In the genomic region with DNA sequence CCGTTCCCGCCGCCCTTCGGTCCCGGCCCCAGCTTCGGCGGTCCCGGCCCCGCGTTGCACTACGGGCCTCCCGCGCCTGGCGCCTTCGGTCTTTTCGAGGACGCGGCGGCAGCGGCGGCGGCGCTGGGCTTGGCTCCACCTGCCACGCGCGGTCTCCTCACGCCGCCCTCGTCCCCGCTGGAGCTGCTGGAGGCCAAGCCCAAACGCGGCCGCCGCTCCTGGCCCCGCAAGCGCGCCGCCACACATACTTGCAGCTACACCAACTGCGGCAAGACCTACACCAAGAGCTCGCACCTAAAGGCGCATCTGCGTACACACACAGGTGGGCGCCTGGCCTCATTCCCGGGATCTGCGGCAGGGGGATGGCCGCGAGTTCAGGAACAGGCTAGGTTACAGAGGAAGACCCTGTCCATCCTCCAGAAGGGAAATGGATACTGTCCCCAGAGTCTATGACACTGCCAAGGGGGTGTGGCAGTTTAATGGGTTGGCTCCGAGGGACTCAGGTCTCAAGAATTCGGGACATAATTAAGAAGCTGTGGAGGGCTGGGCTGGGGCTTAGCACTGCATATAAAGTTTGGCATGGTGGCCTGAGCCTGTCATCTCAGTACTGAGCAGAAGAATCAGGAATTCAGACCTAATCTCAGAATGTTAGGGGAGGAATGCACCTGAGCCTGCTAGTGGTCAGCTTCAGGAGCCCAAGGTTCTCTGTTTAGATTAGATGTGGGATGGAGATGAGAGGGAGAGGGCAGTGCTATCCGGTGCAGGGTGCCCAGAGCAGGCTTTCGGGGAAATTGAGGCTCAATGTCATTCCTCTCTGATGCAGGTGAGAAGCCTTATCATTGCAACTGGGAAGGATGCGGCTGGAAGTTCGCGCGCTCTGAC, we compare ENCODE assay signal across 8 mouse cellular contexts. TPM values are rescaled to one million over a fixed set of nuclear protein-coding genes. Genes with fewer than 3 reads are reported as not detected.
DNase-seq lines count a peak whose midpoint lies in the region; ATAC-seq and TF ChIP-seq lines count a peak whose summit lies in the region.

No protein-coding gene starts in this region.

- no peak for TF ChIP-seq CTCF in bone marrow, adult 2 months (IDR thresholded peaks at IDR 0.05; ENCODE audit: control insufficient read depth, insufficient read depth, low read length)

- peak overlapping the region; percentile 97 for H3K27ac ChIP-seq in bone marrow, adult 2 months (ENCODE audit: control insufficient read depth, insufficient read depth, low read depth, low read length, poor library complexity)
- peak overlapping the region; percentile 66; the same call in 1 of the 2 replicates for H3K27ac ChIP-seq in heart, embryonic 11.5 days (ENCODE audit: low read depth, low read length)
- no peak overlapping the region for H3K27ac ChIP-seq in midbrain, embryonic 14.5 days (replicated peaks; ENCODE audit: low read depth, low read length)

- H3K4me3 ChIP-seq in bone marrow, adult 2 months (replicated peaks; ENCODE audit: control insufficient read depth, low read depth, low read length) = peak overlapping the region; percentile 99
- H3K4me3 ChIP-seq in heart, embryonic 11.5 days (ENCODE audit: low read depth, low read length) = peak overlapping the region; percentile 76
- peak overlapping the region; percentile 50 for H3K4me3 ChIP-seq in midbrain, embryonic 14.5 days (replicated peaks; ENCODE audit: low read depth, low read length)

- peaks cover 7% of the 10 kb centered on the region for H3K4me1 ChIP-seq in bone marrow, adult 2 months (ENCODE audit: control insufficient read depth, insufficient read depth, low read length)
- peaks cover 22% of the 10 kb centered on the region; the same call in 1 of the 2 replicates for H3K4me1 ChIP-seq in heart, embryonic 11.5 days (ENCODE audit: control insufficient read depth, insufficient read depth, low read length)
- peaks cover 11% of the 10 kb centered on the region; the same call in 1 of the 2 replicates for H3K4me1 ChIP-seq in midbrain, embryonic 14.5 days (ENCODE audit: control insufficient read depth, insufficient read depth, low read length)

- TF ChIP-seq POLR2A in bone marrow, adult 2 months (IDR thresholded peaks at IDR 0.05; ENCODE audit: borderline replicate concordance, control insufficient read depth, low read depth, low read length) = no peak

- H3K36me3 ChIP-seq in heart, embryonic 11.5 days (ENCODE audit: control insufficient read depth, insufficient read depth, low read length) = no peaks in the 10 kb centered on the region
- no peaks in the 10 kb centered on the region for H3K36me3 ChIP-seq in midbrain, embryonic 14.5 days (ENCODE audit: control insufficient read depth, insufficient read depth, low read length)

- H3K4me2 ChIP-seq in heart, embryonic 11.5 days = peak overlapping the region; percentile 97
- peak overlapping the region; percentile 77 for H3K4me2 ChIP-seq in midbrain, embryonic 14.5 days (ENCODE audit: low read length)

- H3K27me3 ChIP-seq in heart, embryonic 11.5 days (ENCODE audit: control insufficient read depth, insufficient read depth, low read length) = peaks cover 19% of the 10 kb centered on the region
- peaks cover 27% of the 10 kb centered on the region for H3K27me3 ChIP-seq in midbrain, embryonic 14.5 days (ENCODE audit: control insufficient read depth, insufficient read depth, low read length)

- H3K9ac ChIP-seq in heart, embryonic 11.5 days (ENCODE audit: low read depth, low read length) = peak overlapping the region; percentile 83
- peak overlapping the region; percentile 51; the same call in 1 of the 2 replicates for H3K9ac ChIP-seq in midbrain, embryonic 14.5 days (replicated peaks; ENCODE audit: low read length)

- peak; percentile 40 to 51 for DNase-seq in lung, adult 18-20 months
- DNase-seq in lung, postnatal 14 days = no peak
- peak; percentile 35 for DNase-seq in kidney, postnatal 14 days
- peak; percentile 55 for DNase-seq in midbrain, embryonic 14.5 days
- no peak for DNase-seq in ovary, postnatal 10 days (ENCODE audit: low spot score)
- DNase-seq in layer of hippocampus, postnatal 25 days (ENCODE audit: extremely low spot score in 1 of 2, low spot score in 1 of 2) = no peak

- no peak for ATAC-seq in heart, embryonic 11.5 days (replicated peaks; ENCODE audit: insufficient number of reproducible peaks, low FRiP score, low TSS enrichment)
- ATAC-seq in midbrain, embryonic 14.5 days (ENCODE audit: low FRiP score, low TSS enrichment) = no peak

- no peaks in the 10 kb centered on the region for H3K9me3 ChIP-seq in heart, embryonic 11.5 days (replicated peaks; ENCODE audit: control insufficient read depth, low read length)
- H3K9me3 ChIP-seq in midbrain, embryonic 14.5 days (ENCODE audit: control insufficient read depth, low read length) = no peaks in the 10 kb centered on the region

- 16% methylated on average over 55 of the region's 55 CpGs for WGBS in bone marrow, adult 2 months
- WGBS in heart, embryonic 11.5 days (ENCODE audit: insufficient replicate concordance) = 6% methylated on average over 54 of the region's 55 CpGs
- WGBS in midbrain, embryonic 14.5 days = 7% methylated on average over 55 of the region's 55 CpGs

RNA-seq across cellular contexts. Expression of a gene that starts 1.3 kb away (rescaled TPM):
- 123 and 179 TPM in 2 replicates for polyA plus RNA-seq in bone marrow, adult 2 months (2011; ENCODE audit: insufficient read depth, insufficient read length, low replicate concordance, missing spikeins)
- 16.7 and 17.7 TPM in 2 replicates for polyA plus RNA-seq in heart, embryonic 11.5 days (2014; fragmentation: Nextera tagmentation; extraction: Ambion mirVana)
- 3.1 and 5.7 TPM in 2 replicates for polyA plus RNA-seq in midbrain, embryonic 14.5 days (2014; fragmentation: Nextera tagmentation; extraction: Ambion mirVana)
- total RNA-seq in layer of hippocampus, postnatal 25 days (2021) = 10 to 100 TPM; 14.3 to 18.0 TPM

RNA-seq across cellular contexts. Expression of a gene that starts 15.1 kb away (rescaled TPM):
- 514 and 1,002 TPM in 2 replicates for polyA plus RNA-seq in bone marrow, adult 2 months (2011; ENCODE audit: insufficient read depth, insufficient read length, low replicate concordance, missing spikeins)
- polyA plus RNA-seq in heart, embryonic 11.5 days (2014; fragmentation: Nextera tagmentation; extraction: Ambion mirVana) = 22.5 and 25.2 TPM in 2 replicates
- polyA plus RNA-seq in midbrain, embryonic 14.5 days (2014; fragmentation: Nextera tagmentation; extraction: Ambion mirVana) = 13.6 and 18.2 TPM in 2 replicates
- total RNA-seq in layer of hippocampus, postnatal 25 days (2021) = 1 to 10 TPM; 6.6 to 7.9 TPM

Comparison
In these comparisons a context has a peak if more than half of its experiments do, and no peak if none do; other contexts are left out.
1. DNase-seq: peak in lung, adult 18-20 months (2 of 2), kidney, postnatal 14 days (single experiment) and midbrain, embryonic 14.5 days (single experiment); none in lung, postnatal 14 days (single experiment), ovary, postnatal 10 days (single experiment) and layer of hippocampus, postnatal 25 days (0 of 2).
2. RNA of a gene that starts 15.1 kb away (polyA plus RNA-seq): 514 to 1,002 TPM in bone marrow, adult 2 months; 22.5 to 25.2 TPM in heart, embryonic 11.5 days and 13.6 to 18.2 TPM in midbrain, embryonic 14.5 days; every median in the first group is over 10 times any median in the second.
3. Peak in every context shown above with its lines, with median percentiles within 50 percentile points of each other: H3K4me3 ChIP-seq.